Mouse (Mus musculus) spleen, postnatal 10 days (tissue): ENCODE measurements at regions not wholly inside any gene's neighbourhood (a gene's known extent, or its start where the extent isn't known, plus 50 kb on each side); places are given as distances from the start of the nearest gene placed in this dataset.

Source experiments
- DNase-seq, 2 experiments: peaks; one replicate each; pipeline ENCODE4 v3.0.0; 2021 to 2022; ENCODE audit warnings: low spot score in 2 of 2

DNA sequence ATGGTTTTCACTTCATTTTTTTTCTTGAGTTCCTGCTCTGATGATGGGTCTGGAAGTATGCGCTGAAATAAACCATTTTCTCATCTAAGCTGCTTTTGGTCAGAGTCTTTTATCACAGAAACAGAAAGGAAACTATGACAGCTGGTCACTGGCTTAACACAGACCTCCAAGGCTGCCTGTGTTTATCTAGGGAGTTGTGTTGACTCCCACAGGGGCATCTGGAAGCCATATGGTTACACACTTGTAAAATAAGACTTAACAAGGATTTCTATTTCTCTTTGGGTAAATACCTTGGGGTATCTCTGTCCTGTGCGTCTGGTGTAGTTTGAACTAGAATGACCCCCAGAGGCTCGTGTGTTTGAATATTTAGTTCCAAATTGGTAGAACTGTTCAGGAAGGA, 315.5 kb upstream of the Kazn start:
- no peak for DNase-seq

DNA sequence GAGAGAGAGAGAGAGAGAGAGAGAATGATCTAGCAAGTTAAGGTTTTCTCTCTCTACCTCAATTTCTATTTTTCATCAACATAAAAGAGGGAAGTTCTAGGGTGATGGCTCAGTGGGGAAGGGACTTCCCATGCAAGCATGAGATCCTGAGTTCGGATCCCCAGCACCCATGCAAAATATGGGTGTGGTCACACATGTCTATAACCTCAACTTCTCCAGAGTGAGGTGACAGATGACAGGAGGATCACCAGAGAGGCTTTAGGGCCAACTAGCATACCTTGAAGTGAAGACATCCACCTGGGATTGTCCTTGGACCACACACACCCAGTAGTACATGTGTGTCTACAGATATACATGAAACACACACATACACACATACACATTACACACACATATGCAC, 306.7 kb upstream of the Kazn start:
- DNase-seq = no peak

DNA sequence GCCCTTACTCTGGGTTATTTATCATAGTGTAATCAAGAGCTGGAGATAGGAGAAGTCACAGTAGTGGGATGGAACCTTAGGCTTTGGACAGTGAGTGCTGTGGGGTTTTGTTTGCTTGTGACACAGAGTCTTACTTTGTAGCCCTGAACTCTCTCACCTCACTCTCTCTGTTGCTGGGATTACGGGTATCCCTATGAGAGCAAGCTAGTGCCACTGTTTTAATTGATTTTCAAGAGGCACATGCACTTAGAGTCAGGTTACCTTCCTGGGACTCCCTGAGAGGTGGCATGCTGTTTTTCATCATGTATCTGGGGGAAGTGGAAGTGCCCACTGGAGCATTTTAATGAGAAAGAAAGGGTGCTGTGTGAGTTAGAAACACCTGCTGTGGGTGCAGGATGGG, 306.0 kb upstream of the Kazn start:
- DNase-seq = no peak

DNA sequence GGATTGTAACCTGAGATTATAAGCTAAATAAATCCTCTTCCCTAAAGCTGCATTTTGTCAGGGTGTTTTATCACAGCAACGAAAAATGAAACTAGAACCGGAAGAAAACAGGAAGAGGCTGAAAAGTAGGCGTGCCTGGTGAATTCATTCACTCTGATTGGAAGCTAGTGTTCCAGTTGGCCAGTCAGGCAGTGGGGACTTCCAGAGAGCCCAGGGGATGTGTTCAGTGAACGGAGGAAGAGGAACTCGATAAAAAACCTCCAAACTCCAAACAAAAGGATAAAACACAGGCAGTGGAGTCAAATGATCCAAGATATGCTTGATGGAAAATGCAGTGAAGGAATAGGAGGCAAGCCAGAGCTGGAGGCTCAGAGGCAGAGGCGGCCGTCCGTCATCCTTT, 305.5 kb upstream of the Kazn start:
- no peak for DNase-seq

- DNase-seq = no peak
These were observed 300.1 kb upstream of the Kazn start for GRCm38 (mm10) chr4:142539200-142539750.

DNA sequence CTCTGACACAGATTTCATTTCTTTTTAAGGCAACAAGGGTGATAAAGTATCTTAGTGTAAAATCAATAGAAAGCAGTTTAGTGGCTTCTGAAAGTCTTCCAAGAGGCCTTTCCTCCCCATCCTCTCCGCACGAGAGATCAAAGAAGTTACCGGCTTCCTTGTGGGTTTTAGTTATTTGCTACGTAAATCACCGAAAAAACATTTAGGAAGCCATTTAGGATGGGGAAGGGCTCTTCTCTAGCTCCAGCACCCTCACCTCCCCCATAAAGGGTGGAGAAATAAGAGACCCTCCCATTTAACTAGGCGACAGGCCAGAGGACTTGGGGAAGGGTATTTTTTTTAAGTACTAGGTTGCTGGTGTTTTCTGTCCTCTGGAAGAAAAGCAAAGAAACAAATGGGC, 287.9 kb upstream of the Kazn start:
- DNase-seq = no peak

DNA sequence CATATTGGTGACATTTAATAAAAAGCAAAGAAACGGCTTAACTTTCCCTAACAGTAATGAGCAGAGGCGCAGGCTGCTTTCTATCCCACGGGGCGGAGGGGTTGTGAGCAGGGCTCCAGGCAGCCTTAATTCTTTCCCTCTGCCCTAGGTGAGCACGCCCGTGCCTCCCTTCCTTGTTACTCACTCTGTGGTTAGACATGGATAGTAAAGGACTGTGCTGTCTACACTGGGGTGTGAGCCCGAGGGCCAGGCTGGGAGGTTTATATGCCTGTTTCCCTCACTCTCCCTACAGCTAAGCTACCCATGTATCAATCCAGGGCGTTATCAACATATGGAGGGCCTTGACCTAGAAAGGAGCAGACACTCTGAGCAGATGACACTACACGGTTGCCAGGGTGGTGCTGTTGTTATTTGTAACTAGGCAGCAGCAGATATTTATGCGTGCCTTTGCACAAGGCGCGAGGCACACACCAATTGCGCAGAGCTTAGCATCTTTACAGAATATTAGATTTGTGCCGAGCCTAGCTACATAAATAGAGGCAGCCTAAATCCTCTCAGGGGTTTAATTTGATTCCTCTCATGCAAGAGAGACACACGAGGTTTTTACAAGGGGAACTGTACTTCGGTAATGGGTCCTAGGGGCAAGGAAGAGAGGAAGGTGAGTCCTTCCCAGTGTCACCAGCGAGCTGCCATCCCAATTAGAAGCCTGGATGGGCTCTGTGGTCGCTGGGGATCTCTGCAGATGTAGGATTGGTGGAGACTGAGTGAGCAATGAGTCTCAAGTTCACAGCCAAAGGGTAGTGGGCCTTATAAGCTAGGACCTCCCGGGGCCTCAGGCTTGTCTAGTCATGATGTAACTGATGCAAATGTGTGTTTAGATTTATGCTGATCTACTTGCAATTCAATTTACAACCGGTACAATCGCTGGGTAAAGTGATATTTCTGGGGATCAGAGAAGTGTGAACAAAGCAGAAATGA, 278.6 kb upstream of the Kazn start:
- DNase-seq = no peak

- DNase-seq = no peak
These were observed 275.6 kb upstream of the Kazn start for GRCm38 (mm10) chr4:142514751-142515150.

DNA sequence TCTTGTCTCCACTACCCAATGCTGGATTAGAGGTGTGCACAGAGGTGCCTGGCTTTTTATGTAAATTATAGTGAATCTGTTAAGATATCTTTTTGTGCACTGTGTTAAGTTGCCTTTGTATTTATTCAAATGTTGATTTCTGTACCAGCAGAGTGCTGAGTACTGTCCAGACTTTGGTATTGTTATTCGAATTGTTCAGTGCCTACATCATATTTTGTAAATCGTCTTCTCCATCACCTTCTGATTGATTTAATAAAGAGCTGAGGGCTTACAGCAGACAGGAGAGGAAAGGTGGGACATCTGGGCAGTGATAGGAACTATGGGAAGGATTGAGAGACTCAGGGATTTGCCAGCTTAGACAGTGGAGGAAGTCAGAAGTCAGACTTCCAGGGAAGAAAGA, 270.2 kb upstream of the Kazn start:
- no peak for DNase-seq

GRCm38 (mm10) chr4:142506383-142507211, 267.4 kb upstream of the Kazn start:
- DNase-seq = no peak

DNA sequence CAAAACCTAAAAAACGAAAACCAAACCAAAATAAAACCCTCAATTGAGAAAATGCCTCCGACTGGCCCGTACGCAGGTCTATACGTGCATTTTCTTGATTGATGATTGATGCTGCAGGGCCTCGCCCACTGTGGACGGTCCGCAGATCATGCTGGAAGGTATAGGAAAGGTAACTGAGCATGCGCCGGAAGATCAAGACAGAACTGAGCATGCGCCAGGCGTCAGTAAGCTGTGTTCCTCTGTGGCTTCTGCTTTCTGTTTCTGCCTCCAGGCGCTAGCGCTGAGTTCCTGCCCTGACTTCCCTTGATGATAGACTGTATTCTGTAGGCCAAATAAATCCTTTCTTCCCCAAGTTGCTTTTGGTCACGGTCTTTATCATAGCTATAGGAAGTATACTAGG, 264.6 kb upstream of the Kazn start:
- no peak for DNase-seq

GRCm38 (mm10) chr4:142501177-142501576, 262.0 kb upstream of the Kazn start:
- no peak for DNase-seq

- DNase-seq = no peak
These were observed 261.3 kb upstream of the Kazn start for GRCm38 (mm10) chr4:142500541-142500940.

GRCm38 (mm10) chr4:142496605-142497004, 257.4 kb upstream of the Kazn start:
- DNase-seq = no peak

DNA sequence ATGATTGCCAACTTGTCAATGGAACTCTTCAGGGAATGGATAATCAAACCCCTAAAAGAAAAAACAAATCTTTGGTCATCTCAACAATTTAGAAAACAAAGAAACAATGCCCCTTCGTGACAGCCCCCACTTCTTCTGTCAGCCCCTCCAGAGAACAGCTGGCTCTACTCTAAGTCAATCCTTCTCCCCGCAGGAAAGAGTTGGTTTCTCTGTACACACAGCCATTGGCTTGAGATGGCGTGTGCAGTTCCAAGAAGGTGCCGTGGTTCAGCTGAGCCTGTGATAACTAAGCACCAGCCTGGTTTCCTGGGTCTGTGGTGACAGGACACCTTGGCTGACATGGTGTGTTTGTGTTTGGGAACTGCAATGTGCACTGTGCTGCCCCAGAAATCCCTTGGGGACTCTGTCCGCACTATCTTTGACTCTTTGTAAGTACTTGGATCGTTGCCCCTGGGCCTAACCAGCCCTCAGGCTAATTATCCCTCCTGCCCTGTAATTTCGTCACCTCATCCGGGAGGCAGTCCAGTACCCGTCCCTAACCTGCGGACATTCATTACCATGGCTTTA, 253.8 kb upstream of the Kazn start:
- no peak for DNase-seq

GRCm38 (mm10) chr4:142485784-142486423, 246.7 kb upstream of the Kazn start:
- no peak for DNase-seq

GRCm38 (mm10) chr4:142475632-142476031, 236.4 kb upstream of the Kazn start:
- no peak for DNase-seq

DNA sequence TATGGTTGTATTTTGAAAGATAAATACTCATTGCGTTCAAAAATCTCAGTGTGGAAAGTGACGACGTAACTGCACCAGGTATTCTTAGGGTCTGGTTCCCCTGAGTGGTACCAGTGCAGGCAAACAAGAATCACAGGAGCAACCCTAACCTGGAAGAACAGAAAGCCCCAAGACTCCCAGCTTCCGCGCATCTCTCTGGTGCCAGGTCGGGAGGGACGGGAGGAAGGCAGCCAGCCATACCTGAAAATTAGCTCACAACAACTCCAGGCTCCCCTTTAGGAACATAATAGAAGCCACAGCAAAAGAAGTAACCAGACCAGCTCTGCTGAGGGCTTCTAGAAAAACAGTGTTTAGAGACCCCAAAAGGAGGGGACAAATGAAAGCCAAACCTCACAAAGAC, 235.4 kb upstream of the Kazn start:
- no peak for DNase-seq

GRCm38 (mm10) chr4:142474018-142474417, 234.8 kb upstream of the Kazn start:
- no peak for DNase-seq

- DNase-seq = no peak
These were observed 234.1 kb upstream of the Kazn start for GRCm38 (mm10) chr4:142473284-142473683.

DNA sequence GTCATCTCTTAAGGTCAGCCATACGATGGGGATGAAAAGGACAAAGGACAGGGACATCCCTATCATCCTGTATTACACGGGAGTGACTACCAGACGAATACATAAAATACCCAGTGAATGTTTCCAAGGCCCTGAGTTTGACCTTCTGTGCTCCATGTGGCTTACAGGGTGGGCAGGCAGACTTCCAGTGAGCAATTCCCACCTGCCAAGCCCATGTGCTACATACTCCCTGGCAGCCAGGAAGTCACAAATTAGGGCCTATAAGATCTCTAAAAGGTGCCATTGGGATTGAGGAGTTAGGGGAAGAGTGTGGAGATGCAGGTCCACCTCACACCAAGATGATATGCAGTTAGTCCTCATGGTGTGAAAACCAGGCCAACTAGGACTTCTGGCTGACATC, 233.1 kb upstream of the Kazn start:
- DNase-seq = no peak

DNA sequence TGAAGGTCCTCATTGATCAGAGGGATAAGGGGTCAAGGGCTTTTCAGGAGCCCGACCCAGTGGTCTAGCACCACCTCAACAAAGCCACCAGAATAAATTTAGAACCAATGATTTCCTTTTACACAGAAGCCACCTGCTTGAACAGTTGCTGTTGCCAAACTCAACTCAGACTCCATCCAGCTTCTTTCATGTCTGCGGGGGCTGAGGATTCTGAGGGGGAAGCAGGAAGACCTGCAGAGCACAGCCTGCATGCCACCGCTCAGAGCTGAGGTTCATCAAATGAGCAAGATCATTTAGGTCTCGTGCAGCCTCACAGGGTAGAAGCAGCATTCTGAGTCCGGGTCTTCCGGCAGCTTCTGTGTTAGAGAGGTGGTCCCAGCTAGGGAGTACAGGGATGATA, 231.6 kb upstream of the Kazn start:
- no peak for DNase-seq
